Mouse (Mus musculus) left cerebral cortex, postnatal 4 days (tissue): ENCODE data around the gene Btnl6. TPM values are rescaled to one million over a fixed set of nuclear protein-coding genes. Genes with fewer than 3 reads are reported as not detected.
"Not testable (repeated sequence)": the region's sequence is repeated elsewhere in the genome, so short reads cannot be mapped to it uniquely, and the experiment has no call there.

Source experiments
- DNase-seq: peaks from one replicate; pipeline ENCODE4 v3.0.0-alpha.2; 2022
- intact Hi-C: fragments of 180-260 bp; cut with DNase I; formaldehyde crosslinking; loops from one replicate; pipeline ENCODE4 v1.15.1; 2025
- total RNA-seq, 2 experiments: library from RNA; stranded (reverse); gene quantifications; 2 replicates each; pipeline ENCODE4 v1.2.3; 2021

The Btnl6 gene
- total RNA-seq, 2 experiments from 2014 or later: not detected

GRCm38 (mm10) chr17:34507591-34507990, 9.6 kb downstream of the Btnl6 start:
- intact Hi-C loops: no loop called here
- DNase-seq: no peak

GRCm38 (mm10) chr17:34497726-34498125, 19.4 kb downstream of the Btnl6 start:
- intact Hi-C loops, DNase-seq: not testable (repeated sequence)

- intact Hi-C loops, DNase-seq: not testable (repeated sequence)
Observed at GRCm38 (mm10) chr17:34497319-34497718, 19.8 kb downstream of the Btnl6 start.

GRCm38 (mm10) chr17:34496539-34496938, 20.6 kb downstream of the Btnl6 start:
- DNase-seq: no peak
- intact Hi-C loops: no loop called here

- intact Hi-C loops, DNase-seq: not testable (repeated sequence)
Observed at GRCm38 (mm10) chr17:34495156-34495555, 22.0 kb downstream of the Btnl6 start.

- DNase-seq: no peak
- intact Hi-C loops: no loop called here
Observed at GRCm38 (mm10) chr17:34492796-34493195, 24.4 kb downstream of the Btnl6 start.

- intact Hi-C loops, DNase-seq: not testable (repeated sequence)
Observed at GRCm38 (mm10) chr17:34477238-34478013, 39.7 kb downstream of the Btnl6 start, which contains the start of gene Btnl4. Btnl4 (minus strand) TSS chr17:34477318.

GRCm38 (mm10) chr17:34476427-34476826, 40.7 kb downstream of the Btnl6 start:
- DNase-seq: no peak
- intact Hi-C loops: no loop called here

- intact Hi-C loops: no loop called here
Observed at GRCm38 (mm10) chr17:34475060-34475459, 42.1 kb downstream of the Btnl6 start.

GRCm38 (mm10) chr17:34470491-34470890, 46.7 kb downstream of the Btnl6 start:
- DNase-seq: no peak
- intact Hi-C loops: no loop called here

More at GRCm38 (mm10) chr17:34475060-34475459, 42.1 kb downstream of the Btnl6 start:
- no peak for DNase-seq

GRCm38 (mm10) chr17:34465906-34466305, 51.2 kb downstream of the Btnl6 start:
- intact Hi-C loops, DNase-seq: not testable (repeated sequence)

- no peak for DNase-seq
- intact Hi-C loops: no loop called here
Observed at GRCm38 (mm10) chr17:34459255-34459654, 57.9 kb downstream of the Btnl6 start.

Other genes with a start within 250 kb of the Btnl6 start
- 1 to 10 TPM in 1 of 2 experiments, under 1 TPM in 1; 0.68 to 1.2 TPM for gene H2-Aa, start 229.5 kb downstream of the Btnl6 start, total RNA-seq
- gene H2-Eb1, start 211.5 kb downstream of the Btnl6 start, total RNA-seq: 1 to 10 TPM in 1 of 2 experiments, under 1 TPM in 1; 0.48 to 2.3 TPM
- not detected for gene H2-Eb2, start 191.7 kb downstream of the Btnl6 start, total RNA-seq
- gene Btnl2, start 162.5 kb downstream of the Btnl6 start, total RNA-seq: under 1 TPM; 0.36 to 0.38 TPM
- gene Btnl1, start 140.2 kb downstream of the Btnl6 start, total RNA-seq: not detected
- gene BC051142, start 118.5 kb downstream of the Btnl6 start, total RNA-seq: 10 to 100 TPM in 1 of 2 experiments, 1 to 10 TPM in 1; 8.2 to 11.1 TPM
- not detected for gene Btnl4, start 40.0 kb downstream of the Btnl6 start, total RNA-seq
- gene Notch4, start 46.9 kb upstream of the Btnl6 start, total RNA-seq: 1 to 10 TPM; 9.8 TPM
- 1 to 10 TPM; 1.6 to 2.8 TPM for gene Gpsm3, start 72.5 kb upstream of the Btnl6 start, total RNA-seq
- gene Pbx2, start 73.9 kb upstream of the Btnl6 start, total RNA-seq: 10 to 100 TPM; 36.2 to 39.3 TPM
- gene Ager, start 80.5 kb upstream of the Btnl6 start, total RNA-seq: 1 to 10 TPM; 1.8 TPM
- gene Rnf5, start 86.3 kb upstream of the Btnl6 start, total RNA-seq: 100 to 1,000 TPM; 106 to 109 TPM
- 100 to 1,000 TPM; 145 to 154 TPM for gene Agpat1, start 86.9 kb upstream of the Btnl6 start, total RNA-seq
- gene Egfl8, start 98.6 kb upstream of the Btnl6 start, total RNA-seq: 1 to 10 TPM; 4.9 to 5.9 TPM
- gene Ppt2, start 111.2 kb upstream of the Btnl6 start, total RNA-seq: 10 to 100 TPM; 30.3 to 32.7 TPM
- 10 to 100 TPM; 78.2 to 81.9 TPM for gene Prrt1, start 112.2 kb upstream of the Btnl6 start, total RNA-seq
- 10 to 100 TPM in 1 of 2 experiments, 1 to 10 TPM in 1; 7.9 to 10.5 TPM for gene Fkbpl, start 127.4 kb upstream of the Btnl6 start, total RNA-seq
- 10 to 100 TPM; 72.8 to 75.4 TPM for gene Atf6b, start 129.8 kb upstream of the Btnl6 start, total RNA-seq
- gene Tnxb, start 153.2 kb upstream of the Btnl6 start, total RNA-seq: 1 to 10 TPM; 1.9 to 2.2 TPM
- gene C4b, start 226.5 kb upstream of the Btnl6 start, total RNA-seq: 1 to 10 TPM; 4.4 TPM